Mouse (Mus musculus): ENCODE results near the gene Scube2.

DNA sequence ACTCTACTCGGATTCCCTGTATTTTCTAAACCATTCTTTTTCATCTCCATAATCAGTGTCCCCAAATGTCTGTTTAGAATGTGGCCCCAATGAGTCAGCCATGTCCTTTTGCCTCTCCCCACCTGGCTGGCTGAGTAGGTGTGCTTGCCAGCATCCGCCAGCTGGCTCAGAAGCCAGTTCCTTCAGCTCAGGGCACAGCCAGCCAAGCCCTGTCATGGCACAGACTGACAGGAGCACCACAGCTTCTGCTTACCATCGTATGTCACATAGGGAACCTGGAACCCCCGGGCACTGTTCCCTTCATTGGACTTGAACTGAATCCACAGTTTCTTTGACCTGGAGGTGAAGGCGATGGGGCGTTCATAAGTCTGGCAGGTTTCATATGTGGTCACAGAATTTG is 61.1 kb downstream of the Scube2 start:
- TF ChIP-seq POLR2A (IDR thresholded peaks at IDR 0.05; ENCODE audit: borderline replicate concordance, control insufficient read depth, low read depth, low read length): no peak
- TF ChIP-seq CTCF (IDR thresholded peaks at IDR 0.05; ENCODE audit: control insufficient read depth, insufficient read depth, low read length): no peak

Data from bone marrow, adult 2 months (tissue).